Mouse (Mus musculus): Measurements from ENCODE around the gene Kcnc3. TPM values are rescaled to one million over a fixed set of nuclear protein-coding genes. Genes with fewer than 3 reads are reported as not detected.
A peak's percentile ranks its signal among the peaks of the same experiment; 100 is the strongest.

Kcnc3 gene
- total RNA-seq, 2 experiments from 2014 or later, result 114 to 122 TPM

GRCm38 (mm10) chr7:44601646-44602045 is 11.2 kb downstream of the Kcnc3 start:
- Histone ChIP-seq H3K4me3 (no peak overlapping the region), H3K27ac (no peak overlapping the region; the same call in 1 of the 2 replicates)
- intact Hi-C loops (cut with DNase I), result loop anchor here (1.0 kb wide), 1 partner anchor 35 kb away; no protein-coding TSS in a partner anchor
- DNase-seq (ENCODE audit: extremely low spot score in 1 of 2, low spot score in 2 of 2), result no peak
- TF ChIP-seq CTCF (IDR thresholded peaks at IDR 0.05), result no peak

- DNase-seq (ENCODE audit: extremely low spot score in 1 of 2, low spot score in 2 of 2), result peak; percentile 70 to 85
- Histone ChIP-seq H3K4me3 (no peak overlapping the region), H3K27ac (peak overlapping the region; percentile 57; the same call in 1 of the 2 replicates)
- TF ChIP-seq CTCF (IDR thresholded peaks at IDR 0.05), result no peak
- intact Hi-C loops (cut with DNase I), result loop anchor here (1.0 kb wide), 1 partner anchor 34 kb away; no protein-coding TSS in a partner anchor
Observed at GRCm38 (mm10) chr7:44602443-44602842, 12.0 kb downstream of the Kcnc3 start.

GRCm38 (mm10) chr7:44603186-44603855 is 12.9 kb downstream of the Kcnc3 start:
- no peak; the same call in 1 of the 2 replicates for TF ChIP-seq CTCF (IDR thresholded peaks at IDR 0.05)
- Histone ChIP-seq H3K27ac (no peak overlapping the region), H3K4me3 (no peak overlapping the region)
- intact Hi-C loops (cut with DNase I), result no loop called here
- no peak for DNase-seq (ENCODE audit: extremely low spot score in 1 of 2, low spot score in 2 of 2)

GRCm38 (mm10) chr7:44604139-44604606 is 13.7 kb downstream of the Kcnc3 start:
- TF ChIP-seq CTCF (IDR thresholded peaks at IDR 0.05), result peak; percentile 36
- no peak overlapping the region for H3K27ac ChIP-seq
- no peak overlapping the region for H3K4me3 ChIP-seq
- DNase-seq (ENCODE audit: extremely low spot score in 1 of 2, low spot score in 2 of 2), result peak in 1 of 2 experiments; percentile 36
- intact Hi-C loops (cut with DNase I), result no loop called here

GRCm38 (mm10) chr7:44604619-44605018 is 14.2 kb downstream of the Kcnc3 start:
- DNase-seq (ENCODE audit: extremely low spot score in 1 of 2, low spot score in 2 of 2), result no peak
- intact Hi-C loops (cut with DNase I), result no loop called here
- Histone ChIP-seq H3K4me3 (no peak overlapping the region), H3K27ac (no peak overlapping the region)
- TF ChIP-seq CTCF (IDR thresholded peaks at IDR 0.05), result no peak

- no peak for TF ChIP-seq CTCF (IDR thresholded peaks at IDR 0.05)
- intact Hi-C loops (cut with DNase I), result no loop called here
- Histone ChIP-seq H3K27ac (no peak overlapping the region), H3K4me3 (no peak overlapping the region)
- DNase-seq (ENCODE audit: extremely low spot score in 1 of 2, low spot score in 2 of 2), result no peak
Observed at GRCm38 (mm10) chr7:44605436-44605835, 15.0 kb downstream of the Kcnc3 start.

GRCm38 (mm10) chr7:44606171-44606901 is 15.9 kb downstream of the Kcnc3 start:
- Histone ChIP-seq H3K27ac (peak overlapping the region; percentile 90), H3K4me3 (peak overlapping the region; percentile 43)
- intact Hi-C loops (cut with DNase I), result no loop called here
- peak; percentile 36 to 61 for DNase-seq (ENCODE audit: extremely low spot score in 1 of 2, low spot score in 2 of 2)
- TF ChIP-seq CTCF (IDR thresholded peaks at IDR 0.05), result no peak

GRCm38 (mm10) chr7:44612192-44612591 is 21.7 kb downstream of the Kcnc3 start:
- Histone ChIP-seq H3K27ac (no peak overlapping the region), H3K4me3 (no peak overlapping the region)
- no peak for TF ChIP-seq CTCF (IDR thresholded peaks at IDR 0.05)
- DNase-seq (ENCODE audit: extremely low spot score in 1 of 2, low spot score in 2 of 2), result no peak
- intact Hi-C loops (cut with DNase I), result loop anchor here (10.0 kb wide), 1 partner anchor 193 kb away; no protein-coding TSS in a partner anchor

GRCm38 (mm10) chr7:44614041-44614688 is 23.7 kb downstream of the Kcnc3 start:
- DNase-seq (ENCODE audit: extremely low spot score in 1 of 2, low spot score in 2 of 2), result no peak
- TF ChIP-seq CTCF (IDR thresholded peaks at IDR 0.05), result no peak
- no peak overlapping the region for H3K4me3 ChIP-seq
- no peak overlapping the region for H3K27ac ChIP-seq
- intact Hi-C loops (cut with DNase I), result loop anchor here (10.0 kb wide), 1 partner anchor 191 kb away; no protein-coding TSS in a partner anchor

- intact Hi-C loops (cut with DNase I), result loop anchor here (10.0 kb wide), 1 partner anchor 189 kb away; no protein-coding TSS in a partner anchor
- H3K27ac ChIP-seq, result no peak overlapping the region
- H3K4me3 ChIP-seq, result no peak overlapping the region
- no peak for TF ChIP-seq CTCF (IDR thresholded peaks at IDR 0.05)
- no peak for DNase-seq (ENCODE audit: extremely low spot score in 1 of 2, low spot score in 2 of 2)
Observed at GRCm38 (mm10) chr7:44615309-44615708, 24.8 kb downstream of the Kcnc3 start.

- no peak overlapping the region for H3K27ac ChIP-seq
- intact Hi-C loops (cut with DNase I), result loop anchor here (10.0 kb wide), 1 partner anchor 189 kb away; no protein-coding TSS in a partner anchor
- DNase-seq (ENCODE audit: extremely low spot score in 1 of 2, low spot score in 2 of 2), result no peak
- TF ChIP-seq CTCF (IDR thresholded peaks at IDR 0.05), result no peak
- no peak overlapping the region for H3K4me3 ChIP-seq
Observed at GRCm38 (mm10) chr7:44615987-44616386, 25.5 kb downstream of the Kcnc3 start.
